Mouse (Mus musculus) gastrocnemius, adult 2 months (tissue): Measurements from ENCODE around the gene Mctp1. TPM values are rescaled to one million over a fixed set of nuclear protein-coding genes. Genes with fewer than 3 reads are reported as not detected.
"Not testable (repeated sequence)": the region's sequence is repeated elsewhere in the genome, so short reads cannot be mapped to it uniquely, and the experiment has no call there.

Source experiments
- DNase-seq: peaks from one replicate; pipeline ENCODE4 v3.0.0; 2022
- H3K27ac ChIP-seq: fragments of 200-600 bp; 2 replicates; pipeline ENCODE4 v1.8.1; 2022; ENCODE audit warnings: mild to moderate bottlenecking
- H3K4me3 ChIP-seq: fragments of 200-600 bp; 2 replicates; pipeline ENCODE4 v1.8.1; 2022; ENCODE audit warnings: mild to moderate bottlenecking, moderate library complexity
- CTCF ChIP-seq: fragments of 200-600 bp; IDR thresholded peaks from 2 replicates; pipeline ENCODE4 v1.8.1; 2022; ENCODE audit warnings: antibody characterized with exemption, mild to moderate bottlenecking, moderate library complexity
- intact Hi-C: fragments of 180-260 bp; cut with DNase I; formaldehyde crosslinking; loops from one replicate; pipeline ENCODE4 v1.15.1; 2025
- total RNA-seq, 2 experiments: library from RNA; stranded (reverse); gene quantifications; 2 replicates each; pipeline ENCODE4 v1.2.3; 2021

The Mctp1 gene
- total RNA-seq, 2 experiments from 2014 or later = 0.75 to 1.5 TPM

DNA sequence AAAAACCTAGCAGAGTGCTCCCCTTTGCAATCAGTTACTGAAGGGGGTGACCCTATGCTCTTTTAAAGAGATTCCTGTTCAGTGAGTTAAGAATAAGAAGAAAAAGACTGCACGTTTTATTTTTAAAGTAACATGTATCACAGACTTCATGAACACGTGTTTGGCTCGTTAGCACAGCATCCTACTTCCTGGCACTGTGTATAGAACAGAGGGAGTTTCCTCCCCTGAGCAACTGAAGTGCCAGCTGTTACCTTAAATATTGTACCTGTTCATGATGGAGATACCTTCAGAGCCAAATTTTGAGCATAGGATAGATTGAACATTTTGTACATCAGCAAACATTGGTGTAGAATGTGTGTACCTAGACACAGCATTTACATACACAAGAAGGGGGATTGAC is 494.7 kb downstream of the Mctp1 start:
- H3K27ac ChIP-seq = no peak overlapping the region
- intact Hi-C loops = no loop called here
- DNase-seq = no peak
- no peak overlapping the region for H3K4me3 ChIP-seq
- TF ChIP-seq CTCF = no peak

DNA sequence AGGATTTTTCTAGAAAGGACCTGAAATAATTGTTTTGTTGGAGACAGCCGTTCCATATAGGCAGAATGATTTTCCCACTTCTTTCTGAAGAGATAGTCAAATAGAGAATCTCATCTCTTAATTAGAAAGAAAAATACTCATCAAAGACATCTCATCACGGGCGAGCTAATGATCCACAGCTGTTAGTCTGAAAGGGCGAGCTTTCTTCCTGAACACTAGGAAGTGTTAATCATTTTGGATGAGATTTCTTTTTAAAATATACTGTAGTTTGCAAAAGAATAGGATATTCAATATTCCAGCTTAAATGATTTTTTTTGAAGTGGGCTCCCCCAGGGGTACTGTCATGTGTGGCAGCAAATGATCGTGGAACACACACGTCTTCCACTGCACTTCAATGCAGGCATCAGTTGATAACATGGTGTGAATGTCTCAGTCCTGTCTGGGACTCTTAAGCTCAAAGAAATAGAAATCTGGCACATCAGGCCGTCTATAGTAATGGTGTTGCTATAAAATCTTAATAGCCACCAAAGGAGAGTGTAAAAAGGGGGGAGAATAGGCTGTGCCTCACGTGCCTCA is 500.3 kb downstream of the Mctp1 start:
- TF ChIP-seq CTCF = no peak
- no peak for DNase-seq
- intact Hi-C loops = no loop called here
- Histone ChIP-seq H3K4me3 (no peak overlapping the region), H3K27ac (no peak overlapping the region)

DNA sequence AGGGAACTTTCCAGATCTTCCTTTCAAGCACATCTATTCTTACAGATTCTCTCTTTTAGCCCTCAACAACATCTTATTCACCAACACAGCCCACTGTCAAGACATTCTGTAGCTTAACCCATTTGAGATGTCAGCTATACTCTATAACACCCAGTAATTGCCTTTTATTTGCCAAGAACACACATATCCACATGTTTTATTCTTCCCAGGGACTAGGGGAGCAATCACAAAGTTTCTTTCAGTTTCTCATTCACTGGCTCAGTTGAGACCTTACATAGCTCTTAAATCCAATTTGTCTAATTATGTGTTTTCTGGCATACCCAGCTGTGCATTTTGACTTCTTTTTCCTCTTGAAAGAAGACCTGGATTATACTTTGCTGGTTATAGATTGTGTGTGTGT is 508.7 kb downstream of the Mctp1 start:
- DNase-seq = no peak
- Histone ChIP-seq H3K27ac (no peak overlapping the region), H3K4me3 (no peak overlapping the region)
- intact Hi-C loops = no loop called here
- TF ChIP-seq CTCF = no peak

DNA sequence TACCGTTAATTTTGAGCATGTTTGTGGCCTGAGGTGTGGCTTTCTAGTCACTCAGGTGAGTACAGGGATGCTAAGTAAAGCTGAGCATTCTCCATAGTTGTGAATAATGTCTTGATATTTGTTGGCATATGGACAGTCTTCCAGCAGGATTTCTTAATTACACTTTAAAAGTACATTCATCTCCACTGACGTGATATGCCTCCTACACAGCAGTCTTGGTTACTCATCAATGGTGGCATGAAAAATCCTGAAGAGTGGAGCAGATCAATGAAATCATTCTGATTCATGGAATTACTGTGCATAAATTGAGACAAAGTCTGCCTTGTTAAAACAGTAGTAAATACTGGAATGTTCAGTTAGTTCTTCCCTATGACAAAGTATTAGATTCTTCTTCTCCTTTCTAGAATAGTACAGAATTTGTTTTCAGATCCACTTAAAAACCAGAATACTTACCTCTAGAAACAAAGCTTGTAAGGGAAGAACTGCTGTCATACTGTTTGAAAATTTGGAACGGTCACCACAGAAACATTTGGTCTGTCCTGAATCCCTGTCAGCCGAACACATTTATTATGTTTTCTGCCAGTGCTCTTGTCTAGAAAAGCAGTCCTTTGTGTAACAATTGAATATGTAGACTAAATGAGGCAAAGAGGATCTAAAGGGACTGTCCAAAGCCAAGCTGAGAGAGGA is 511.6 kb downstream of the Mctp1 start:
- Histone ChIP-seq H3K27ac (no peak overlapping the region), H3K4me3 (no peak overlapping the region)
- intact Hi-C loops = no loop called here
- no peak for DNase-seq
- no peak for TF ChIP-seq CTCF

DNA sequence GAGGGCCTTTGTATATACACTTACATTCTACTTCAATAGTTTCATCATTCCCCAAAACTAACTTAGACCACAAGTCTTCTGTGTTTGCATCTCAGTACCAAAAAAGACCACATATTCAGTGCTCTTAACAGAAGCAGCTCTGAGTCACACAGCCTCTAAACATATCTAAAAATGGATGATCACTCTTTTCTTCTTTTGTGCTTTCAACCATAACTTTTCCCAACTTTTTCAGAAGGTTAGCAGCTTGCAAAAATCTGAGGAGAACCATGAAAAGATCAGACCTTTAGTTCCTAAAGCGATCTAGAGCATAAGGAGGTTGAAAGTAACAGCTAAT is 512.1 kb downstream of the Mctp1 start:
- TF ChIP-seq CTCF = no peak
- no peak for DNase-seq
- Histone ChIP-seq H3K4me3 (no peak overlapping the region), H3K27ac (no peak overlapping the region)
- intact Hi-C loops = no loop called here

DNA sequence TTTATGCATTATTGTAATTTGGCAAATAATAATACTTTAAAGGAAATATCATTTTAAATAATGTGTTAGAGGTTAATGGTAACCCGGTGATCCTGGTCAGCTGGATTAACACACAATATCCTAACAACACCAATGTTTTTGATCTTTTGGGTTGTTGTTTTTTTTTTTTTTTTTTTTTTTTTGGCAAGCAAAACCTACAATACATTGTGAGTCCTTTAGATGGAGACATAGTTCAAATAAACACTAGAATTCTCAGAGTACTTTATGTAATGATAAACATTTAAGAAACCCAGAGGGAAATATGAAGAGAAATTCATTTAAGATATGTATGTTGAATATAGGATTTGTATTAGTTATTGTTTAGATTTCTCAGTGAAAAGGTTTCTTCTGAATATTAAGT is 534.0 kb downstream of the Mctp1 start:
- intact Hi-C loops = no loop called here
- DNase-seq = no peak
- TF ChIP-seq CTCF = no peak
- no peak overlapping the region for H3K4me3 ChIP-seq
- no peak overlapping the region for H3K27ac ChIP-seq

DNA sequence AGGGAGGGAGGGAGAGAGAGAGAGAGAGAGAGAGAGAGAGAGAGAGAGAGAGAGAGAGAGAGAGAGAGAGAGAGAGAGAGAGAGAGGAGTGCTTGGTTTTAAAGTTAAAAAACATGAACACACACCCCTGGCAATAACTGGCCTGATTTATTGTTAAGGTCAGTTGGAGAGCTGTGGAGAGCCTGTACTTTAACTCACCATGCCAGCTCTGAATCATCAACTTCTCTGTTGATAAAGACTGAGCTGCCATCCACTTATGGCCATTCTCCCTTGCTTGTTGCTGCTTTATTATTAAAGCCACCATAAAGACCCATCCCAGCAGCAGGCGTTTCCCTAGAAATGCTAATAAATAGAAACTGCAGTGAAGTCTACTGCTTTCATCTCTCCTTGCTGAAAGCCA is 542.5 kb downstream of the Mctp1 start:
- intact Hi-C loops = no loop called here
- no peak for DNase-seq
- Histone ChIP-seq H3K4me3 (no peak overlapping the region), H3K27ac (no peak overlapping the region)
- TF ChIP-seq CTCF = no peak

DNA sequence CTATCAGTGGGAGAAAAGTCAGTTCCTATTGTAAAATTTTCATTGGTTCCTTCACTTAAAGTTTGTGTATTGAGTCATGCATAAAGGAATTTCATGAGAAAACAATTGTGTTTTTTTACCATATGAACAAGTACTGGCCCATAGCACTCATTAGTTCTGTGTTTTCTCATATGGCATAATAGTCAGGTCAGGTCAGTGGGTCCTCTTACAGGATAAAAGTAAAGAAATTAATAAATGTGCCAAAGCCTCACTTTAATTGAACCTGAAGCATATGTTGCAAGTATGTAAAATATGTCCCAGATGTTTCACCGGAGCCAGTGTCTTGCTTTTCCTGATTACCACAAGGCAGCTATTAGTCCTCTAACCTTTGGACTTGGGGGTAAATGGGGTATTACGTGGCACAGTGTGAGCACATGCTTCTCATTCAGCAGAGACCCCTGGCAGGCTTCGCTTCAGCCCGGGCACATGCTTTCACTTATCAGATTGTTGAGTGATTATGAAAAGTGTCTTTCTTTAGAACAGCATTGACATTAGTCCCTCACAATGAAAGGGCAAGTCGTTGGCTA is 543.6 kb downstream of the Mctp1 start:
- no peak for DNase-seq
- Histone ChIP-seq H3K4me3 (no peak overlapping the region), H3K27ac (no peak overlapping the region)
- no peak for TF ChIP-seq CTCF
- intact Hi-C loops = no loop called here

DNA sequence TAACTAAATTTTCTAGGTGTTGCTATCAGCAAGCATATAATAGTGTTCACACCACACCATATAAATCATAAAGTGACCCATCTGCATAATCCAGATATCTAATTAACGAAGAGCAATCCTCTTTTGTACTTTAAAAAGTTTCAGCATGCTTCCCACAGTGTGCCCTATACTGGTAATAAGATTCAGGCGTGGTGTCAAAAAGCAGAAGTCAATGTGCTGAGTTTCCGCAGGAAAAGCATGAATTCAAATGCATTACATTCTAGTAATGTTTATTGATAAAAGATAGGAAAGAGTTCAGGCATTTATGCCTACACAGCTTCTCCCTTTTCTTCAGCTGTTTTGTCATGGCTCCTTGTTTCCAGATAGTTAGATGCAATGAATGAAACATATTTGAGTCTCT is 544.8 kb downstream of the Mctp1 start:
- intact Hi-C loops = no loop called here
- Histone ChIP-seq H3K4me3 (no peak overlapping the region), H3K27ac (no peak overlapping the region)
- no peak for DNase-seq
- no peak for TF ChIP-seq CTCF

DNA sequence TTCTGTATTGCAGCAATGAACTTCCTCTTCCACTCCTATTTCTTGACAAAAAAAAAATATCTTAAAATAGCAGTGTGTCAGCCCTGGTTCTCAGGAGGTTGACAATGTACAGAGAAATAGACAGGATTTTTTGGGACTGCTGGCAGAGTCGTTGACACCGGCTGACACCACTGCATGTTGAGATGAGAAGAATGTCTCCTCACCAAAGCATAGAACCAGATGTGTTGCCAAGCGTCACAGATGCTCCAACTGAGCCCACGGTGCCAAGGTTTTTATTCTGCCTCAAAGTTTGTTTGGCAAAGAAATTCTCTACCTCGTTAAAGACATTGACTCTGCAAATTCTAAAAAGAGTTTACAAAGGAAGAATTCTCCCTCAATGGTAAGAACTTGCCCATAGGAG is 548.6 kb downstream of the Mctp1 start:
- no peak overlapping the region for H3K4me3 ChIP-seq
- intact Hi-C loops = no loop called here
- no peak for DNase-seq
- TF ChIP-seq CTCF = no peak
- H3K27ac ChIP-seq = no peak overlapping the region

DNA sequence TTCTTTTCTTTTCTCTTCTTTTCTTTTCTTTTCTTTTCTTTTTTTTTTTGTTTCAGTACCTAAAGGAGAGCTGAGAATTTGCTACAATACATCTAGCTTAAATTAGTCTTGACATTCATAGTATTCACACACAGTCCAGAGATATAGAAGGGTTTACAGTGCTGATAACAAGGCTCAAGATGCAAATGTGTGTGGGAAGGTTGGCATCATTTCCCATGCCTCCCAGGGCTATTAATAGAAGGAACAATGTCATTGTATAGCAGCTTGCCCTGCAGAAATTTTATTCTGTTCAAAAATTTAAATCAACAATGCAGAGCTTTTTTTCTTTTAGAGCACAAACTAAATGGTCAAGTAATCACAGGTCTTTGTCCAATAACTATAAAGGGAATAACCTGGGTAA is 564.9 kb downstream of the Mctp1 start:
- Histone ChIP-seq H3K27ac (no peak overlapping the region), H3K4me3 (no peak overlapping the region)
- no peak for TF ChIP-seq CTCF
- no peak for DNase-seq
- intact Hi-C loops = no loop called here

DNA sequence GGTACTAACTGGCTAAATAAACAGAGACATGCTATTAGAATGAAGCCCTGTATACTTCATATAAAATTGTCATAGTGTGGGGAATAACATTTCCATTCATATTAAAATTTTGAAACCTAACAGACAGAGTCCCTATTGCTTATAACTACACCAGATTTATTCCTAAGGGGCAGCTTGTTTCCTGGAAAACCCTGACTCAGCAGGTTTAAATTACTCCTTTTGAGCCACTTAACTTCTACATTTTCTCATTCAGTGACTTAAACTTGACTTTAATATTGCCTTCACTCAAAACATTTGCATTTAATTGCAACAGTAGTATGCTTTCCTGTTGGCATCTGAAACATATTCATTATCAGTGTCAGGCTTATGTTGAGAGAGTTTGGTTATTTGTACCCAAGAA is 583.3 kb downstream of the Mctp1 start:
- intact Hi-C loops = no loop called here
- no peak overlapping the region for H3K4me3 ChIP-seq
- DNase-seq = no peak
- no peak for TF ChIP-seq CTCF
- H3K27ac ChIP-seq = no peak overlapping the region

DNA sequence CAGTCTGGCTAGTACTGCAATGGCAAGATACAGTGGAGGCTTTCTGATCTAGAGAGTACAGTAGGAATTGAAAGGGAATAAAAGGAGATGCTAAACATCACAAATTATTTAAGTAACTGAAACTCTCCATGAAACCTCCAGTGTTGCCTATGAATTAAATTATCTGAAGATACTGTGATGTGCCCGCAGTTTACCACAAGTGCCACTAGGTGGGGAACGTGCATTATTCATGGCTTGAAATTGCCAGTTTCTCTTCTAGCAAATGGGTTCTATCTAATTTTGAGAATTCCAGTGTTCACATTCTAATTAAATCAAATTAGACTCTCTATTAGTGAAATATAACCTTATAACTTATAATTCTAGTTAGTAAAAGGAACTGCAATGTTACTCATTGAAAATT is 585.1 kb downstream of the Mctp1 start:
- peak; percentile 67 for TF ChIP-seq CTCF
- intact Hi-C loops = no loop called here
- Histone ChIP-seq H3K27ac (no peak overlapping the region), H3K4me3 (no peak overlapping the region)
- DNase-seq = peak; percentile 20

DNA sequence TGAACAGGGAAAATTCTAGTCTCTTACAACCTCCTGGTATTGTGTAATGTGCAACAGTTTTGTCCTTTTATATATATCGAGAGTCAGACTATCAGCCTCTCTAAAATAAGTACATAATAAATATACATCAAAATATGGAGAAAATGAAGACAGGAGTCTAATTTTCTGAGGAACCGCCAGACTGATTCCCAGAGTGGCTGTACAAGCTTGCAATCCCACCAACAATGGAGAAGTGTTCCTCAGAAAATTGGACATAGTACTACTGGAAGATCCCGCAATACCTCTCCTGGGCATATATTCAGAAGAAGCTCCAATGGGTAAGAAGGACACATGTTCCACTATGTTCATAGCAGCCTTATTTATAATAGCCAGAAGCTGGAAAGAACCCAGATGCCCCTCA is 586.7 kb downstream of the Mctp1 start:
- H3K27ac ChIP-seq, DNase-seq, H3K4me3 ChIP-seq, intact Hi-C loops: not testable (repeated sequence)
